Mouse (Mus musculus) lung, embryonic 14.5 days (tissue): ENCODE data around the gene Etfa. TPM values are rescaled to one million over a fixed set of nuclear protein-coding genes. Genes with fewer than 3 reads are reported as not detected.
A peak's percentile ranks its signal among the peaks of the same experiment; 100 is the strongest.

Experiments used
- ATAC-seq: fragments of 200-750 bp; cut with Nextera tagmentation; 2 replicates; pipeline ENCODE4 v1.8.0; 2017; ENCODE audit warnings: mild to moderate bottlenecking, moderate TSS enrichment, moderate library complexity; ENCODE audit not compliant: insufficient read depth
- DNase-seq: peaks from one replicate; pipeline ENCODE4 v3.0.0-alpha.2; 2015
- H3K27ac ChIP-seq: fragments of 300-500 bp; sonication (generic); 2 replicates; pipeline ENCODE4 v1.5.1; 2014; ENCODE audit warnings: low read depth, mild to moderate bottlenecking, moderate library complexity
- H3K27me3 ChIP-seq: fragments of 300-500 bp; sonication (generic); 2 replicates; pipeline ENCODE4 v1.6.1; 2014; ENCODE audit warnings: low read length, control low read depth; ENCODE audit not compliant: insufficient read depth
- H3K36me3 ChIP-seq: fragments of 300-500 bp; sonication (generic); 2 replicates; pipeline ENCODE4 v1.6.1; 2014; ENCODE audit warnings: control low read depth; ENCODE audit not compliant: insufficient read depth
- H3K4me1 ChIP-seq: fragments of 300-500 bp; sonication (generic); 2 replicates; pipeline ENCODE4 v1.6.1; 2014; ENCODE audit warnings: antibody characterized with exemption, control low read depth; ENCODE audit not compliant: insufficient read depth
- H3K4me2 ChIP-seq: fragments of 300-500 bp; sonication (generic); 2 replicates; pipeline ENCODE4 v1.6.1; 2014; ENCODE audit warnings: mild to moderate bottlenecking
- H3K4me3 ChIP-seq: fragments of 300-500 bp; sonication (generic); 2 replicates; pipeline ENCODE4 v1.5.1; 2014; ENCODE audit warnings: low read depth, low read length
- H3K9ac ChIP-seq: fragments of 300-500 bp; sonication (generic); 2 replicates; pipeline ENCODE4 v1.6.1; 2014
- H3K9me3 ChIP-seq: fragments of 300-500 bp; sonication (generic); 2 replicates; pipeline ENCODE4 v1.6.1; 2016; ENCODE audit warnings: low read depth, low read length, control low read depth
- CTCF ChIP-seq: IDR thresholded peaks from 2 replicates; pipeline ENCODE4 v1.5.1; 2016; ENCODE audit warnings: antibody characterized with exemption, low read depth
- WGBS: fragments of 180-500 bp; shearing (Covaris S2); extraction: QIAGEN DNeasy Blood & Tissue Kit; methylation state at CpG from one replicate; pipeline ENCODE4 v1.1.7; 2014; 5-methylcytosine and 5-hydroxymethylcytosine counted together
- polyA plus RNA-seq: library from polyadenylated mRNA; unstranded; fragments of >200 nt; fragmentation: Nextera tagmentation; extraction: Ambion mirVana; gene quantifications from 2 replicates; pipeline ENCODE4 v1.2.1, GENCODE M21; 2014

The Etfa gene
- polyA plus RNA-seq, 1 experiment from 2014 or later = 194 TPM

- H3K9ac ChIP-seq = no peak overlapping the region
- H3K4me1 ChIP-seq = peaks cover 8% of the 10 kb centered on the region; the same call in 1 of the 2 replicates
- H3K9me3 ChIP-seq = no peaks in the 10 kb centered on the region
- TF ChIP-seq CTCF = no peak
- 7% methylated on average over 41 of the region's 41 CpGs for WGBS
- peaks cover 92% of the 10 kb centered on the region for H3K27me3 ChIP-seq
- peak overlapping the region; percentile 44 for H3K4me2 ChIP-seq
- ATAC-seq = no peak
- H3K36me3 ChIP-seq = no peaks in the 10 kb centered on the region
- DNase-seq = peak; percentile 21
- H3K4me3 ChIP-seq = peak overlapping the region; percentile 23; the same call in 1 of the 2 replicates
- no peak overlapping the region for H3K27ac ChIP-seq
These were observed 33.6 kb upstream of the Etfa start for GRCm38 (mm10) chr9:55545556-55546175.

GRCm38 (mm10) chr9:55544861-55545555, 33.0 kb upstream of the Etfa start:
- H3K9ac ChIP-seq = no peak overlapping the region
- H3K9me3 ChIP-seq = no peaks in the 10 kb centered on the region
- 4% methylated on average over 30 of the region's 30 CpGs for WGBS
- peak overlapping the region; percentile 44 for H3K4me2 ChIP-seq
- H3K36me3 ChIP-seq = no peaks in the 10 kb centered on the region
- TF ChIP-seq CTCF = no peak
- no peak overlapping the region for H3K27ac ChIP-seq
- H3K4me1 ChIP-seq = peaks cover 8% of the 10 kb centered on the region; the same call in 1 of the 2 replicates
- peak; percentile 46 for DNase-seq
- H3K27me3 ChIP-seq = peaks cover 98% of the 10 kb centered on the region
- peak overlapping the region; percentile 23; the same call in 1 of the 2 replicates for H3K4me3 ChIP-seq
- ATAC-seq = no peak

DNA sequence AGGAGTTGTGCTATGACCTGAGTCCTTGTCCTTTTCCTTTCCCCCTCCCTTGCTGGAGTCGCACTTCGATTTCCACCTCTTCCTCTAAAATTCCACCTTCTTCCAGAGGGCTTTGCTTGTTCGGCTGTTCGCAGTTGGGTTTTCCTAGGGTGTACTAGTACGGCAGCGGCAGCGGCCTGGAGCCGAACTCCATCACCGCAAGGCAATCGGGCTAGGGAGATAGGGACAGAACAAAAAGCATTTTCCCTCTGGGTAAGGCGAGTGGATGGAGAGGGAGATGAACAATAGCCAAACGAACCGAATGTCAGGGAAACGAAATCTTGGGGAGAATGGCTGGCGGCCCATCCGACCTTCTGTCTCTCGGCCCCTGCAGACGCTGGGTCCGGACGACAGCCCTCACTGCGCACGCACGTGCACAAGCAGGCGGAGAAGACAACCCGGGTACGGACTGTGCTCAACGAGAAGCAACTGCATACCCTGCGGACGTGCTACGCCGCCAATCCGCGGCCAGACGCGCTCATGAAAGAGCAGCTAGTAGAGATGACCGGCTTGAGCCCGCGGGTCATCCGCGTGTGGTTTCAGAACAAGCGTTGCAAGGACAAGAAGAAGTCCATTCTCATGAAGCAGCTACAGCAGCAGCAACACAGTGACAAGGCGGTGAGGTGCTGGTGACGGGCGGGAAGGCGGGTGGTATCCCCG, 31.8 kb upstream of the Etfa start:
- TF ChIP-seq CTCF = no peak
- Histone ChIP-seq H3K9me3 (no peaks in the 10 kb centered on the region), H3K27ac (no peak overlapping the region), H3K4me3 (peak overlapping the region; percentile 19), H3K9ac (no peak overlapping the region), H3K36me3 (no peaks in the 10 kb centered on the region), H3K4me2 (peak overlapping the region; percentile 48), H3K4me1 (peaks cover 8% of the 10 kb centered on the region; the same call in 1 of the 2 replicates), H3K27me3 (peaks cover 99% of the 10 kb centered on the region)
- 3% methylated on average over 46 of the region's 46 CpGs for WGBS
- DNase-seq (peak; percentile 64), ATAC-seq (no peak)

DNA sequence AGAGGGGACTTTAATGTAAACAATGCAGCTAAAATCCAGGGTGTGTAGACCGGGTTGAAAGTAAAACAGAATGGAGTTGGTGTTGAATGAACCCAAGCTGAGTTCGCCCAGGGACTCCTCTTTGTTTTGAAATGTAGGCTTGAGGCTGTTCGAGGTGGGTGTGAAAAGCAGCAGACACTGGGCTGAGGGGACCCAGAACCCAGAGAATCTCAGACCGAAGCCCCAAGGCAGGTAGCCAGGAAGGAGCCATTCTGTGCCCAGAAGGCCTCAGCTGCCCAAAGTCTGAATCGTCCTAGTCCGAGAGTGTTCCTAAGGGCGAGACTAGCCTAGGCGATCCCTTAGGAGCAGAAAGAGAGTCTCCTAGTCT, 31.3 kb upstream of the Etfa start:
- no peak for TF ChIP-seq CTCF
- ATAC-seq = no peak
- 29% methylated on average over 8 of the region's 8 CpGs for WGBS
- peaks cover 99% of the 10 kb centered on the region for H3K27me3 ChIP-seq
- no peak overlapping the region for H3K9ac ChIP-seq
- H3K9me3 ChIP-seq = no peaks in the 10 kb centered on the region
- H3K4me3 ChIP-seq = no peak overlapping the region
- H3K36me3 ChIP-seq = no peaks in the 10 kb centered on the region
- H3K4me2 ChIP-seq = no peak overlapping the region
- DNase-seq = no peak
- H3K27ac ChIP-seq = no peak overlapping the region
- peaks cover 8% of the 10 kb centered on the region; the same call in 1 of the 2 replicates for H3K4me1 ChIP-seq

- H3K27ac ChIP-seq = no peak overlapping the region
- ATAC-seq (no peak), DNase-seq (peak; percentile 39)
- peak overlapping the region; percentile 79 for H3K4me2 ChIP-seq
- H3K27me3 ChIP-seq = peaks cover 96% of the 10 kb centered on the region
- no peaks in the 10 kb centered on the region for H3K9me3 ChIP-seq
- H3K4me3 ChIP-seq = peak overlapping the region; percentile 40
- no peaks in the 10 kb centered on the region for H3K36me3 ChIP-seq
- TF ChIP-seq CTCF = no peak
- H3K4me1 ChIP-seq = peaks cover 8% of the 10 kb centered on the region; the same call in 1 of the 2 replicates
- peak overlapping the region; percentile 3; the same call in 1 of the 2 replicates for H3K9ac ChIP-seq
- 4% methylated on average over 58 of the region's 59 CpGs for WGBS
These were observed 30.6 kb upstream of the Etfa start for GRCm38 (mm10) chr9:55542366-55543325.

GRCm38 (mm10) chr9:55541681-55542365, 29.8 kb upstream of the Etfa start:
- Histone ChIP-seq H3K4me2 (peak overlapping the region; percentile 79), H3K27ac (no peak overlapping the region), H3K36me3 (no peaks in the 10 kb centered on the region), H3K4me1 (peaks cover 8% of the 10 kb centered on the region; the same call in 1 of the 2 replicates), H3K9ac (0 out of 2 replicates have a peak overlapping the region, but pooled peaks have one; percentile 3), H3K27me3 (peaks cover 88% of the 10 kb centered on the region), H3K4me3 (peak overlapping the region; percentile 40), H3K9me3 (no peaks in the 10 kb centered on the region)
- DNase-seq = peak; percentile 47
- under 1% methylated on average over 59 of the region's 59 CpGs for WGBS
- TF ChIP-seq CTCF = no peak
- ATAC-seq = no peak
